ENCODE assay signal across 9 mouse cellular contexts in the genomic region with DNA sequence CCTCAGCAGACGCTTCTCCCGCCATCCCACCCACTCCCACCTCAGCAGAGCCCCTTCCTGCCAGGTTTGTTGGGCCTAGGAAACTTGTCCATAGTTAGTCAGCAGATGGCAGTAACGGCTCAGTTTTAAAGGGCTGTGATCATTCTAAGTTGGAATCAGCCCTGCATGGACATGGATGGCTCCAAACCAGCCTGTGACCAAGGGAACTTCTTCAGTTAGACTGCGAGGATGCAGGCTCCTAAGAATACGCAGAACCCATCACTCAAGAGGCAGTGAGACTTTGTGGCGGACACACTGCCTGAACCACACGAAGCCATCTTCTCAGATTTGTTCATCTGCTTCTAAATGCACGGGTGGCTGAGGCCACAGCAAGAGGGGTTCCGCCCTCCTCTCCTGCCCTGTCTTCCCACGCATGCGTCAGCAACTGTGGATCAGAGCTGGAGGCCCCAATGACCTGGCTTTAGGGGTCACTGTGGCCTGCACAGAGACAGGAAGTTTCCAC. TPM values are rescaled to one million over a fixed set of nuclear protein-coding genes. Genes with fewer than 3 reads are reported as not detected.
DNase-seq lines count a peak whose midpoint lies in the region; ATAC-seq lines count a peak whose summit lies in the region.
"Had no signal": no experiment of that assay in that cellular context is flagged by ENCODE, and none has a peak within 500 bp of the region (broad histone marks: within the 10 kb centered on the region; RNA-seq: fewer than 3 reads in every experiment).

No protein-coding gene starts in this region.

- no peak overlapping the region for H3K4me3 ChIP-seq in forebrain, embryonic 11.5 days (ENCODE audit: low read depth, low read length)
- H3K4me3 ChIP-seq in heart, embryonic 16.5 days (ENCODE audit: low read length) = no peak overlapping the region
- H3K4me3 ChIP-seq in liver, embryonic 11.5 days (ENCODE audit: low read depth, low read length) = no peak overlapping the region
- H3K4me3 ChIP-seq: erythroblast, embryonic 14.5 days had no signal

- H3K27me3 ChIP-seq in forebrain, embryonic 11.5 days (ENCODE audit: control insufficient read depth, insufficient read depth, low read length) = no peaks in the 10 kb centered on the region
- H3K27me3 ChIP-seq in heart, embryonic 16.5 days (ENCODE audit: control insufficient read depth, insufficient read depth, low read length) = no peaks in the 10 kb centered on the region
- no peaks in the 10 kb centered on the region for H3K27me3 ChIP-seq in liver, embryonic 11.5 days (replicated peaks; ENCODE audit: control insufficient read depth, insufficient read depth, low read length)

- no peaks in the 10 kb centered on the region for H3K9me3 ChIP-seq in forebrain, embryonic 11.5 days (ENCODE audit: control insufficient read depth, low read length)
- no peaks in the 10 kb centered on the region for H3K9me3 ChIP-seq in heart, embryonic 16.5 days (replicated peaks; ENCODE audit: control insufficient read depth, low read length)
- H3K9me3 ChIP-seq in liver, embryonic 11.5 days (ENCODE audit: control insufficient read depth, low read length) = no peaks in the 10 kb centered on the region

- no peak overlapping the region for H3K9ac ChIP-seq in forebrain, embryonic 11.5 days (ENCODE audit: low read length)
- H3K9ac ChIP-seq in heart, embryonic 16.5 days (ENCODE audit: low read length) = no peak overlapping the region
- no peak overlapping the region for H3K9ac ChIP-seq in liver, embryonic 11.5 days (ENCODE audit: low read depth, low read length)

- no peaks in the 10 kb centered on the region for H3K4me1 ChIP-seq in forebrain, embryonic 11.5 days (replicated peaks; ENCODE audit: control insufficient read depth, insufficient read depth, low read length)
- H3K4me1 ChIP-seq in heart, embryonic 16.5 days (ENCODE audit: control insufficient read depth, insufficient read depth, low read length) = no peaks in the 10 kb centered on the region
- H3K4me1 ChIP-seq in liver, embryonic 11.5 days (replicated peaks; ENCODE audit: control insufficient read depth, insufficient read depth, low read length) = no peaks in the 10 kb centered on the region

- peak; percentile 50 for DNase-seq in brain, embryonic 18.5 days (ENCODE audit: low read depth, low spot score)
- peak; percentile 70 for DNase-seq in forebrain, embryonic 11.5 days (ENCODE audit: low spot score)
- peak; percentile 81 for DNase-seq in kidney, postnatal 10 days
- DNase-seq in liver, embryonic 11.5 days (ENCODE audit: low spot score) = no peak
- peak; percentile 5 to 8 for DNase-seq in natural killer cell, adult 2 months (ENCODE audit: low spot score in 2 of 2)
- peak; percentile 56 for DNase-seq in thymus, postnatal 0 days (ENCODE audit: low spot score)

- 42% methylated on average over 11 of the region's 11 CpGs for WGBS in forebrain, embryonic 11.5 days
- WGBS in heart, embryonic 16.5 days = 26% methylated on average over 11 of the region's 11 CpGs
- WGBS in liver, embryonic 11.5 days = 25% methylated on average over 11 of the region's 11 CpGs

- peak; percentile 63 for ATAC-seq in CD4-positive, CD25-positive, alpha-beta regulatory T cell, adult 4 months
- peak; percentile 78 for ATAC-seq in forebrain, embryonic 11.5 days (replicated peaks; ENCODE audit: low FRiP score)
- ATAC-seq in heart, embryonic 16.5 days (replicated peaks; ENCODE audit: extremely low read depth, insufficient read depth, low FRiP score) = peak; percentile 71
- peak; percentile 51 for ATAC-seq in liver, embryonic 11.5 days (replicated peaks; ENCODE audit: low FRiP score)

- H3K36me3 ChIP-seq in forebrain, embryonic 11.5 days (ENCODE audit: control insufficient read depth, insufficient read depth, low read length) = no peaks in the 10 kb centered on the region
- H3K36me3 ChIP-seq in heart, embryonic 16.5 days (ENCODE audit: control insufficient read depth, insufficient read depth) = no peaks in the 10 kb centered on the region
- no peaks in the 10 kb centered on the region for H3K36me3 ChIP-seq in liver, embryonic 11.5 days (ENCODE audit: control insufficient read depth, insufficient read depth, low read length)

- no peak overlapping the region for H3K27ac ChIP-seq in forebrain, embryonic 11.5 days (ENCODE audit: low read depth, low read length)
- H3K27ac ChIP-seq in heart, embryonic 16.5 days (ENCODE audit: low read length) = no peak overlapping the region
- no peak overlapping the region for H3K27ac ChIP-seq in liver, embryonic 11.5 days (ENCODE audit: low read depth, low read length)

- 0 out of 2 replicates have a peak overlapping the region, but pooled peaks have one; percentile 18 for H3K4me2 ChIP-seq in forebrain, embryonic 11.5 days (ENCODE audit: low read depth, low read length, severe bottlenecking)
- H3K4me2 ChIP-seq in heart, embryonic 16.5 days (ENCODE audit: low read depth, low read length) = peak overlapping the region; percentile 10; the same call in 1 of the 2 replicates
- H3K4me2 ChIP-seq in liver, embryonic 11.5 days = peak overlapping the region; percentile 26; the same call in 1 of the 2 replicates

RNA-seq across cellular contexts. Expression of gene Bcl2l14, which starts 29.1 kb away (rescaled TPM):
- polyA plus RNA-seq in CD4-positive, CD25-positive, alpha-beta regulatory T cell, adult 4 months (2017; shearing (Covaris generic)) = 1 to 10 TPM; 2.8 to 3.0 TPM
- polyA plus RNA-seq in forebrain, embryonic 11.5 days (2014; fragmentation: Nextera tagmentation; extraction: Ambion mirVana) = 0.24 and 0.33 TPM in 2 replicates
- 2.6 and 5.2 TPM in 2 replicates for polyA plus RNA-seq in heart, embryonic 16.5 days (2015; fragmentation: Nextera tagmentation; extraction: Ambion mirVana)
- 0.32 and 0.40 TPM in 2 replicates for polyA plus RNA-seq in liver, embryonic 11.5 days (2014; fragmentation: Nextera tagmentation; extraction: Ambion mirVana)
- polyA plus RNA-seq in thymus, postnatal 0 days (2015; fragmentation: Nextera tagmentation; extraction: Ambion mirVana) = 13.9 and 15.0 TPM in 2 replicates
- polyA plus RNA-seq: erythroblast, embryonic 14.5 days had no signal
